Mouse (Mus musculus) right cerebral cortex, postnatal 36 days (tissue): ENCODE measurements around the gene Tfcp2.

Source experiments
- DNase-seq, 2 experiments: peaks; one replicate each; pipeline ENCODE4 v3.0.0; 2022; ENCODE audit warnings: low spot score in 2 of 2, mixed read lengths in 1 of 2

Tfcp2 gene

DNA sequence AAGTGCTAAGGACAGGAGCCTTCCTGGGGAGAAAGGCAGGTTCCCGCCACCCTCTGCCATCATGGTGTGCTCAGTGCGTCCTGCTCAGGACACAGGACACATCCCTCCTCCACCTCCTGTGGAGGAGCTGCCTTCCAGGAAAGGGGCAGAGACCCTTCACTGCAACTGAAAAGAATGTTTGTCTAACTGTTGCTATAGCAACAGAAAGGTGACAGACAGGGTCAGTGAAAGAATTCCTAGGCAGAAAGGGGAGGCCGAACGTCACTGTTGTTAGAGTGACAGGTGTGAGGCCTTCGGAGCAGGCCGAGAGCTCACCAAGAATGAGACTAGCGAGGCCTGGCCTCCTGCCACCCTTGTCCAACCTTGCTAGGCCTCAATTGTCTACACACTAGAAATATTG lies 65.4 kb downstream of the Tfcp2 start:
- DNase-seq: no peak

DNA sequence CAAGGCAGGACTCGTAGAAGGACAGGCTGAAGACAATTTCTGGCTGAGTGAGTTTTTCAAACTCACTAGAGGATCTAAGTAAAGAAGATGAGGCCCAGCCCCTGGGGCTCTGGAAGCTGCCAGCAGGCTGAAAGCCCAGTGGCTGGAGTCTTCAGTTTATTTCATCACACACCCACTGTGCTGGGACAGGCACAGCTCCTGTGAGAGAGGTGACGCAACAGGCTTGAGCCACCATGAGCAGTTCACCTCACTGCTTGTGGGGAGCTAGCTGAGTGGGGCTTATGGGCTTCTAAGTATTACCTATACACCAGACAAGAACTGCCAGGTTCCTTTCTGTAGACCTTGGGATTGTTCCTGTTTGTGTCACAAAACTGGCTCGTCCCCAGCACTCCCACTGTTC lies 66.2 kb downstream of the Tfcp2 start:
- DNase-seq: no peak

- DNase-seq: no peak
These were observed 72.9 kb downstream of the Tfcp2 start for GRCm38 (mm10) chr15:100478925-100479324.

GRCm38 (mm10) chr15:100478351-100478750 lies 73.5 kb downstream of the Tfcp2 start:
- no peak for DNase-seq

GRCm38 (mm10) chr15:100473926-100474503 lies 77.8 kb downstream of the Tfcp2 start:
- DNase-seq: no peak

DNA sequence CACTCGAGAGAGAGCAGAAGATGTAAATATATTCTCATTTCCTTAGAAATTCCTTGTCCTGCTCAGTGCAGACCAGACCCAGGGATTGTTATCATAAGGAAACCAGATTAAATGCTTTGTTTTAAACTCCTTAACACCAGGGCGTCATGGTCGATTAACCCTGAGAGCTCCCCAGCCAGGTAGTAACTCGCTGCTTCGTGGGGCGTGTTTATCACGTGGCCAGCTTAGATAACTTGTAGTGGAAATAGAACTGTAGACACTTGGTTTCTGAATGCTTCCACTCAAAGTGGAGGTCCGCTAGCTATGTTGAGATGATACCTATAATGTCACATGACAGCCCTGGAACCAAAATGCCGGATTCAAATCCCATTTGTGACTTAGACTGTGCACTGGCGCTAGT lies 81.8 kb downstream of the Tfcp2 start:
- DNase-seq: no peak

DNA sequence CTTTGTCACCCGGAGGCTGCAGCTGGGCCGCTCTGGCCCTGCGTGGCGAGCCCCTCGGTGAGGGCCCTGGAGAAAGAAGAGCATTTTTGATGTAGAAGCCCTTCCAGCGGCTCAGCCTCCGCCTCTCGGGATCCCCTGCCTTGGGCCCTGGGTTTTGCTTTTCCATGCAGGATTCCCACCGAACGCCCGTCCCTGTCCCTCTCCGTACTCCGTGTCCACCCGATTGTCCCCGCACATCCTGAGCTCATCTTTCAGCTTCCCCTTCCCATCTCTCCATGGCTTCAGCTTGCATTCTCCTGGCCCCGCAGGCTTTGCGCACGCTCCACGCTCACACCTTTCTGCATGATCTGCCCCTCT lies 82.6 kb downstream of the Tfcp2 start:
- no peak for DNase-seq

DNA sequence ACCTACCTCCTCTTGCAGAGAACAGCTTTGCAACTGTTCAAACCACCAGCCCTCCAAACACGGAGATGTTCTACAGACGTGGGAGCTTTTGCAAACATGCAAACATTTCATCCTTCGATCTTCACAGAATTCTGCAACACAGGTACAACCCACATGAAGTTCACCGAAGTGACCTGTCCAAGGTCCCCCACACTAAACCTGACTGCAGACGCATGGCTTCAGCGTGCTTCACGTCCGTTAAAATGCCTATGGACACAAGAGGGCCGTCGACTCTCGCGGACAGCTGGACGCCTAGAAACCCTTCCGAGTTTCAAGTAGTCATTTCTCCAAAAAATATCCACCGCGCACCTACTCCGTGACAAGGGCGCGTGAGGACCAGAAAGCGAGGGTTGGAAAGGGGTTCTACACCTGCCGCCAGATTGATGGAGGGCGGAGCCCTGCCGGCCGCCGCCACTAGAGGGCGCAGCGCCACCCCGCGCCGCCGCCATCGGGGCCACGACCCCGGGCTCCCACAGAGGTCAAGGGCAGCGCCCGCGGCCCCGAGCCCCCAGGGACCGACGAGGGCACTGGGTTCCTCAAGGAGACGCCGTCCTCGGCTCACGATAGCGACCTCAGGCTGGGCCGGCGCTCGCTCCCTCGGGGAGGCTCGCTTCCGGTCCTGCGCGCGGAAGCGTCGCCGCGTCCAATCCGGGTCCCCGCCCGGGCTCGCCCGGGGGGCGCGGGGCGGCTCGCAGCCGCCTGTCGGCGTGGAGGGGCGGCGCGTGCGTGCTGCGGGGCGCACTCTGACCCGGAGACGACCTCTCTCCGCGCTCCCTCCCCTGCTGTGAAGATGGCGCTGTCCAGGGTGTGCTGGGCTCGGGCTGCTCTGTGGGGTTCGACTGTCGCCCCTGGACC lies 83.3 kb downstream of the Tfcp2 start, which contains the start of gene Letmd1:
TSS of gene Letmd1 (plus strand) at position 729 of the 894 bp plus-strand sequence.
- DNase-seq: peak; percentile 85 to 86

DNA sequence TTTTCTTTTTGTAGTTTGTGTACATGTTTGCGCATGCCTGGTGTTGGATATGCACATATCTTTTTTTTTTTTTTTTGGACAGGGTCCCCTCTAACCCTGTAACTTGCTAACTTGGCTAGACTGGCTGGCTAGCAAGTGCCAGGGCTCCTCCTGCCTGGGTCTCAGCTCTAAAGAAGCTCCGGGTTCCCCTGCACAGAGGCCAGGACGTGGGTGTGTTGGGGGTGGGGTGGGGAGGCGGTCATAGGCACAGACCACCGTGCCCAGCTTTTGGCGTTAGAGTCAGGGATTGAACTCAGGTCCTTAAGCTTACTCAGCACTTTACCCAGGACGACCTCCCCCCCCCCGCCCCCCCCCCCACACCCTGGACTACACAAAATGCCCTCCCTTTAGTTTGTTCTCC lies 84.1 kb downstream of the Tfcp2 start:
- no peak for DNase-seq

DNA sequence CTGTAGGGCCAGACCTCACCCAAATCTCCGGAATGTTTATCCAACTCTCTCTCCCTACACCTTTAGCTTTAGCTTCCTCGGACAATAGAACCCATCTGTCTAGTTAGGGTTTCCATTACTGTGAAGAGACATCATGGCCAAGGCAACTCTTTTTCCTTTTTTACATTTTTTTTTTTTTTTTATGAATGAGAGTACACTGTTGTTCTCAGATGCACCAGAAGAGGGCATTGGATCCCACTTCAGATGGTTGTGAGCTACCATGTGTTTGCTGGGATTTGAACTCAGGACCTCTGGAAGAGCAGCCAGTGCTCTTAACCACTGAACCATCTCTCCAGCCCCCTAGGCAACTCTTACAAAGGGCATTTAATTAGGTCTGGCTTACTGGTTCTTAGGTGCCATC lies 86.4 kb downstream of the Tfcp2 start:
- DNase-seq: no peak

DNA sequence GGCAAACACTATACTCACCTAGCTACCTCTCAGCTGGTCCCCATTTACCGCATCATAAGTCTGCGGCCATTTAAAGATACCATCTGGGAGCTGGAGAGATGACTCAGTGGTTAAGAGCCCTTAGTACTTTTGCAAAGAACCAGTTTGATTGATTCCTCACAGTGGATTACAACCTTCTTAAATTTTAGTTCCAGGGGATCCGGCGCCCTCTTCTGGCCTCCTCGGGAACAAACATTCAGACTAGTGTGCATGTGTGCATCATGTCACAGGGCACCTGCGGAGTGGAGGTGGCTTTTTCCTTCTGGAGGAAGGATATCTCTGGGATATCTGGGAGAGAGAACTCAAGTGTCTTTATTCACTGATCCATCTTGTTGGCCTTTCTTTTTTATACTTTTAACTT lies 88.1 kb downstream of the Tfcp2 start:
- peak; percentile 48 to 59 for DNase-seq

DNA sequence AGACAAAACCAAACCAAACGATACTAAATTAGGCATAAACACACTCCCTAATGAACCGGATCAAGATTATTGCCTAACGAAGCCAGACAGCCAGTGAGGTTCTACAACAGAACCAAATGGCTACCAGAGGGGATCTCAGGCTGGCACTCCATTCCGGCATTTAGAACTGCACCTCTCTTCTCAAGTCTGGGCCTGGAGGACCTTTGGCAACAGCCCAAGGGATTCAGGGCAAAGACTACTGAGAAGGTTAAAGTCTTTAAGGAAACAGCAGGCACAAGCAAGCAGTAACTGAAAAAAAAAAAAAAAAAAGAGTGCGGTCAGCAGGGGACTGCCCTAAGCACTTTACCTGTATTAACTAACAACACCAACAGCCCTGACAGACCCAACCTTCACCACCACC lies 89.7 kb downstream of the Tfcp2 start:
- no peak for DNase-seq

- DNase-seq: no peak
These were observed 90.2 kb downstream of the Tfcp2 start for GRCm38 (mm10) chr15:100461646-100462045.

DNA sequence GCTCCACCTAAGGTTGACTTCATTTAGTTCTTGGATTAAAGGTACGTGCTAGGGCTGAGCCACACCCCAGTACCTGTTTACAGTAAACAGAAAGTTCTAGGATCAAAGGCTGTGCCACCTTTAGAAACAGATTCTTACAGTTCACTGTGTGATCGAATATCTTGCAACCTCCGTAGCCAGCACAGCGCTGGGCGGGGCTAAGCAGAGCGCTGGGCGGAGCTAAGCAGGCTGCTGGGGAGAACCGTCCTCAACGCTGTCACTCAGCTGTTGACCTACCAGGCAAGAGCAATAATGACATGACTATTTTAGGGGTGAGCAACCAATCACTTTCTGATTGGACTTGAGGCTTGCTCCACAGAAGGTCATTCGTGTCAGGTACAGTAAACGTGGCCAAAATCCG lies 90.9 kb downstream of the Tfcp2 start:
- no peak for DNase-seq

GRCm38 (mm10) chr15:100458055-100458454 lies 93.8 kb downstream of the Tfcp2 start:
- no peak for DNase-seq

DNA sequence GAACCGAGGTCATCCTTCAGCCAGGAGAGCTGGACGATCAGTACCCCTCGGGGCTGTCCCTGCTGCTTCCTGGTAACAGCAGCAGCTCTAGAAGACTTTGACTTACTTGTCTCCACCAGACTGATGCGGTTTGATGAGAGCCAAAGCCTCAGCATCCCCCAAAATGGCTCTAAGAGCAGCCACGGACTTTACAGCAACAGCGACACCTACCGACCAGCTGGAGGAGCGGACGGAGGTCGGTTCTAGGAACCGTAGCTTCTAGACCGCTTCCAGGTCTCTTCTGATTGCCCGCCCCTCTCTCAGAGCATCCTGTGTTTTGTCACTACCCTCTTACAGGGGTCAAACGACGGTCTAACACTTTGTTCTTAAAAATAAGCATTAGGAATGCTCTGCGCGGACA lies 94.5 kb downstream of the Tfcp2 start:
- DNase-seq: no peak

DNA sequence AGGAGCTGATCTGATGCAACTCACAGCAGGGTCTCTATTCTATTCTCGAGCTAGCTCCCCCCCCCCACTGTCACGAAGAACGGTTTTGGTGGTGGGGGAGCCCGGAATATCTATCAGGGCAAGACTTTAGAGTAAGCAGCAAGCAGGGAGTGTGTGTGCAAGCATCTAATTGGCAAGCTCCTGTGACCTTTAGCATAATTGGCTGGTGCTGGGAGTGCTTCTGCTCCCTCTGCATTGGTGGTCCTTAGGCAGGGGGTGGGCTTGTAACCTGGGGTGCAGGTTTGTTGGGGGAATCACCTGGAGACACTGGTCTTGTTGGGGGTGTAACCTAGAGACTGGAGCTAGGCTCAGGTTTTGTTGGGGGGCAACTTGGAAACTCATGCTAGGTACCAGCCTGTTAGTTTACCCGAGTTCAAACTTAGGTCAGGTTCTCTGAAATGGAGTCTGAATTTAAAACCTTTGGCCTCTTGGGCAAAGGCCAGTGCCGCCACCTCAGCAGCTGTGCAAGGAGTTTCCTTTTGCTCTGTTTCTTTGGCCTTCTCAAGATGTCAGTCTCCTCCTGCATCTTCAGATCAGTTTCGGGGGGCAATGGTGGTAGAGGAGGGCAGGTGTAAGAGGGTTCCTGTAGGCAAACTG lies 95.3 kb downstream of the Tfcp2 start:
- DNase-seq: no peak

DNA sequence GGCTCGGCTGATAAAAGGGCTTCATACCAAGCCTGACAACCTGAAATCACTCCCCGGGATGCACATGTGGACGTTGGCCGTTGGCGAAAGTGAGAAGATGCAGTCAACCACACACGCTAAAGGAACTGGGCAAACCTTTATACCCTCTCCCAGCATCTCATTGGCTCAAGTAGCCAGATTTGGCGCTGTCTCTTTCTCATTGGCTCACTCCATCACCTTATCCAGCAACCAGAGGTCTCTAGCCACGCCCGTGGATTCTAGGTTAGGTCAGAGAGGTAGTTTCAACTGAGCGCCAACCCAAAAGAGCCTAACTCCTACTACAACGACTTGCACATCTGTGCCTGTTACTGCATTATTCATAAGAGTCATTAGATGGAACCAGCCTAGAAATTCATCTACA lies 99.3 kb downstream of the Tfcp2 start:
- DNase-seq: no peak

- DNase-seq: no peak
These were observed 100.6 kb downstream of the Tfcp2 start for GRCm38 (mm10) chr15:100451245-100451644.

GRCm38 (mm10) chr15:100449495-100449894 lies 102.3 kb downstream of the Tfcp2 start:
- DNase-seq: no peak

GRCm38 (mm10) chr15:100448572-100448971 lies 103.2 kb downstream of the Tfcp2 start:
- DNase-seq: no peak
